Mouse (Mus musculus): ENCODE results near the gene Tnks2. TPM values are rescaled to one million over a fixed set of nuclear protein-coding genes. Genes with fewer than 3 reads are reported as not detected.

The Tnks2 gene
- polyA plus RNA-seq, 1 experiment from 2014 or later = 19.0 TPM

GRCm38 (mm10) chr19:36877329-36877728 lies 43.3 kb downstream of the Tnks2 start:
- H3K27ac ChIP-seq (ENCODE audit: low read depth, low read length) = no peak overlapping the region
- H3K9ac ChIP-seq (ENCODE audit: low read depth, low read length) = no peak overlapping the region
- no peaks in the 10 kb centered on the region for H3K27me3 ChIP-seq (replicated peaks; ENCODE audit: control insufficient read depth, insufficient read depth, low read length)
- no peaks in the 10 kb centered on the region for H3K4me1 ChIP-seq (ENCODE audit: control insufficient read depth, insufficient read depth, low read depth, low read length)
- H3K4me3 ChIP-seq (ENCODE audit: low read length) = no peak overlapping the region
- peaks cover 51% of the 10 kb centered on the region for H3K36me3 ChIP-seq (ENCODE audit: control insufficient read depth, insufficient read depth, low read length)
- ATAC-seq = no peak
- H3K9me3 ChIP-seq (ENCODE audit: control insufficient read depth, low read length) = no peaks in the 10 kb centered on the region
- no peak overlapping the region for H3K4me2 ChIP-seq (ENCODE audit: low read length)

GRCm38 (mm10) chr19:36878743-36879495 lies 44.9 kb downstream of the Tnks2 start:
- Histone ChIP-seq H3K36me3 (ENCODE audit: control insufficient read depth, insufficient read depth, low read length) (peaks cover 55% of the 10 kb centered on the region), H3K9ac (ENCODE audit: low read depth, low read length) (no peak overlapping the region), H3K4me2 (ENCODE audit: low read length) (no peak overlapping the region), H3K27ac (ENCODE audit: low read depth, low read length) (no peak overlapping the region), H3K4me1 (ENCODE audit: control insufficient read depth, insufficient read depth, low read depth, low read length) (no peaks in the 10 kb centered on the region), H3K27me3 (replicated peaks; ENCODE audit: control insufficient read depth, insufficient read depth, low read length) (no peaks in the 10 kb centered on the region), H3K9me3 (ENCODE audit: control insufficient read depth, low read length) (no peaks in the 10 kb centered on the region), H3K4me3 (ENCODE audit: low read length) (no peak overlapping the region)
- 0 out of 2 replicates have a peak, but pooled peaks have one; percentile 20 for ATAC-seq
- 80% methylated on average over 11 of the region's 11 CpGs for WGBS

- no peaks in the 10 kb centered on the region for H3K27me3 ChIP-seq (replicated peaks; ENCODE audit: control insufficient read depth, insufficient read depth, low read length)
- 80% methylated on average over 6 of the region's 6 CpGs for WGBS
- no peak overlapping the region for H3K9ac ChIP-seq (ENCODE audit: low read depth, low read length)
- H3K27ac ChIP-seq (ENCODE audit: low read depth, low read length) = no peak overlapping the region
- no peaks in the 10 kb centered on the region for H3K4me1 ChIP-seq (ENCODE audit: control insufficient read depth, insufficient read depth, low read depth, low read length)
- H3K9me3 ChIP-seq (ENCODE audit: control insufficient read depth, low read length) = no peaks in the 10 kb centered on the region
- no peak overlapping the region for H3K4me3 ChIP-seq (ENCODE audit: low read length)
- H3K4me2 ChIP-seq (ENCODE audit: low read length) = no peak overlapping the region
- H3K36me3 ChIP-seq (ENCODE audit: control insufficient read depth, insufficient read depth, low read length) = peaks cover 59% of the 10 kb centered on the region
- ATAC-seq = no peak
These were observed 49.1 kb downstream of the Tnks2 start for GRCm38 (mm10) chr19:36883119-36883518.

- Histone ChIP-seq H3K4me3 (ENCODE audit: low read length) (no peak overlapping the region), H3K4me2 (ENCODE audit: low read length) (no peak overlapping the region), H3K4me1 (ENCODE audit: control insufficient read depth, insufficient read depth, low read depth, low read length) (no peaks in the 10 kb centered on the region), H3K9me3 (ENCODE audit: control insufficient read depth, low read length) (no peaks in the 10 kb centered on the region), H3K36me3 (ENCODE audit: control insufficient read depth, insufficient read depth, low read length) (peaks cover 59% of the 10 kb centered on the region), H3K9ac (ENCODE audit: low read depth, low read length) (no peak overlapping the region), H3K27me3 (replicated peaks; ENCODE audit: control insufficient read depth, insufficient read depth, low read length) (no peaks in the 10 kb centered on the region), H3K27ac (ENCODE audit: low read depth, low read length) (no peak overlapping the region)
- no peak for ATAC-seq
- WGBS = 68% methylated on average over 2 of the region's 2 CpGs
These were observed 52.3 kb downstream of the Tnks2 start for GRCm38 (mm10) chr19:36886316-36886715.

- Histone ChIP-seq H3K4me2 (ENCODE audit: low read length) (no peak overlapping the region), H3K9ac (ENCODE audit: low read depth, low read length) (no peak overlapping the region), H3K27me3 (replicated peaks; ENCODE audit: control insufficient read depth, insufficient read depth, low read length) (no peaks in the 10 kb centered on the region), H3K4me1 (ENCODE audit: control insufficient read depth, insufficient read depth, low read depth, low read length) (no peaks in the 10 kb centered on the region), H3K4me3 (ENCODE audit: low read length) (no peak overlapping the region), H3K27ac (ENCODE audit: low read depth, low read length) (no peak overlapping the region), H3K9me3 (ENCODE audit: control insufficient read depth, low read length) (no peaks in the 10 kb centered on the region), H3K36me3 (ENCODE audit: control insufficient read depth, insufficient read depth, low read length) (peaks cover 61% of the 10 kb centered on the region)
- WGBS = 26% methylated on average over 3 of the region's 3 CpGs
- ATAC-seq = no peak
These were observed 53.7 kb downstream of the Tnks2 start for GRCm38 (mm10) chr19:36887706-36888105.

GRCm38 (mm10) chr19:36891746-36892145 lies 57.7 kb downstream of the Tnks2 start:
- H3K4me1 ChIP-seq (ENCODE audit: control insufficient read depth, insufficient read depth, low read depth, low read length) = peaks cover 2% of the 10 kb centered on the region
- ATAC-seq = no peak
- H3K9ac ChIP-seq (ENCODE audit: low read depth, low read length) = no peak overlapping the region
- WGBS = 97% methylated on average over 3 of the region's 3 CpGs
- H3K4me3 ChIP-seq (ENCODE audit: low read length) = no peak overlapping the region
- H3K9me3 ChIP-seq (ENCODE audit: control insufficient read depth, low read length) = no peaks in the 10 kb centered on the region
- no peak overlapping the region for H3K4me2 ChIP-seq (ENCODE audit: low read length)
- H3K27ac ChIP-seq (ENCODE audit: low read depth, low read length) = no peak overlapping the region
- H3K27me3 ChIP-seq (replicated peaks; ENCODE audit: control insufficient read depth, insufficient read depth, low read length) = no peaks in the 10 kb centered on the region
- peaks cover 44% of the 10 kb centered on the region for H3K36me3 ChIP-seq (ENCODE audit: control insufficient read depth, insufficient read depth, low read length)

- Histone ChIP-seq H3K4me1 (ENCODE audit: control insufficient read depth, insufficient read depth, low read depth, low read length) (peaks cover 8% of the 10 kb centered on the region), H3K4me2 (ENCODE audit: low read length) (no peak overlapping the region), H3K27me3 (replicated peaks; ENCODE audit: control insufficient read depth, insufficient read depth, low read length) (no peaks in the 10 kb centered on the region), H3K9me3 (ENCODE audit: control insufficient read depth, low read length) (no peaks in the 10 kb centered on the region), H3K36me3 (ENCODE audit: control insufficient read depth, insufficient read depth, low read length) (peaks cover 17% of the 10 kb centered on the region), H3K27ac (ENCODE audit: low read depth, low read length) (peak overlapping the region; percentile 66), H3K9ac (ENCODE audit: low read depth, low read length) (peak overlapping the region; percentile 22; the same call in 1 of the 2 replicates), H3K4me3 (ENCODE audit: low read length) (no peak overlapping the region)
- WGBS = 9% methylated on average over 10 of the region's 10 CpGs
- peak; percentile 87 for ATAC-seq
These were observed 62.9 kb downstream of the Tnks2 start for GRCm38 (mm10) chr19:36896791-36897569.

- Histone ChIP-seq H3K4me1 (ENCODE audit: control insufficient read depth, insufficient read depth, low read depth, low read length) (peaks cover 8% of the 10 kb centered on the region), H3K27ac (ENCODE audit: low read depth, low read length) (no peak overlapping the region), H3K9ac (ENCODE audit: low read depth, low read length) (no peak overlapping the region), H3K9me3 (ENCODE audit: control insufficient read depth, low read length) (no peaks in the 10 kb centered on the region), H3K4me2 (ENCODE audit: low read length) (no peak overlapping the region), H3K36me3 (ENCODE audit: control insufficient read depth, insufficient read depth, low read length) (peaks cover 12% of the 10 kb centered on the region), H3K4me3 (ENCODE audit: low read length) (no peak overlapping the region), H3K27me3 (replicated peaks; ENCODE audit: control insufficient read depth, insufficient read depth, low read length) (no peaks in the 10 kb centered on the region)
- no peak for ATAC-seq
- 43% methylated on average over 9 of the region's 9 CpGs for WGBS
These were observed 63.7 kb downstream of the Tnks2 start for GRCm38 (mm10) chr19:36897778-36898177.

GRCm38 (mm10) chr19:36903377-36903776 lies 69.3 kb downstream of the Tnks2 start:
- peak overlapping the region; percentile 41; the same call in 1 of the 2 replicates for H3K4me3 ChIP-seq (ENCODE audit: low read length)
- no peaks in the 10 kb centered on the region for H3K9me3 ChIP-seq (ENCODE audit: control insufficient read depth, low read length)
- no peaks in the 10 kb centered on the region for H3K27me3 ChIP-seq (replicated peaks; ENCODE audit: control insufficient read depth, insufficient read depth, low read length)
- 30% methylated on average over 7 of the region's 7 CpGs for WGBS
- no peak overlapping the region for H3K27ac ChIP-seq (ENCODE audit: low read depth, low read length)
- peaks cover 6% of the 10 kb centered on the region for H3K4me1 ChIP-seq (ENCODE audit: control insufficient read depth, insufficient read depth, low read depth, low read length)
- H3K36me3 ChIP-seq (ENCODE audit: control insufficient read depth, insufficient read depth, low read length) = no peaks in the 10 kb centered on the region
- ATAC-seq = no peak
- H3K4me2 ChIP-seq (ENCODE audit: low read length) = peak overlapping the region; percentile 60
- H3K9ac ChIP-seq (ENCODE audit: low read depth, low read length) = peak overlapping the region; percentile 66; the same call in 1 of the 2 replicates

Data from hindbrain, embryonic 16.5 days (tissue).